Mouse (Mus musculus) limb, embryonic 14.5 days (tissue): ENCODE data around the gene Slc27a1. TPM values are rescaled to one million over a fixed set of nuclear protein-coding genes. Genes with fewer than 3 reads are reported as not detected.

ENCODE experiments used
- ATAC-seq: fragments of 200-750 bp; cut with Nextera tagmentation; 2 replicates; pipeline ENCODE4 v1.8.0; 2017; ENCODE audit warnings: low read depth, moderate number of reproducible peaks, moderate TSS enrichment; ENCODE audit not compliant: low FRiP score
- DNase-seq: peaks from one replicate; pipeline ENCODE4 v3.0.0-alpha.2; 2015; ENCODE audit warnings: low spot score
- H3K27ac ChIP-seq: fragments of 300-500 bp; sonication (generic); replicated peaks from 2 replicates; pipeline ENCODE4 v1.5.1; 2014; ENCODE audit warnings: low read depth, mild to moderate bottlenecking, low read length, moderate library complexity, mixed read lengths
- H3K27me3 ChIP-seq: fragments of 300-500 bp; sonication (generic); 2 replicates; pipeline ENCODE4 v1.6.1; 2014; ENCODE audit warnings: low read length, mixed read lengths; ENCODE audit not compliant: control insufficient read depth, insufficient read depth
- H3K36me3 ChIP-seq: fragments of 300-500 bp; sonication (generic); 2 replicates; pipeline ENCODE4 v1.6.1; 2014; ENCODE audit warnings: mild to moderate bottlenecking, low read length, moderate library complexity, mixed read lengths; ENCODE audit not compliant: control insufficient read depth, insufficient read depth
- H3K4me1 ChIP-seq: fragments of 300-500 bp; sonication (generic); 2 replicates; pipeline ENCODE4 v1.6.1; 2014; ENCODE audit warnings: antibody characterized with exemption, low read length, mixed read lengths; ENCODE audit not compliant: control insufficient read depth, insufficient read depth
- H3K4me2 ChIP-seq: fragments of 300-500 bp; sonication (generic); replicated peaks from 2 replicates; pipeline ENCODE4 v1.6.1; 2014; ENCODE audit warnings: low read depth, mild to moderate bottlenecking, low read length, moderate library complexity; ENCODE audit not compliant: severe bottlenecking
- H3K4me3 ChIP-seq: fragments of 300-500 bp; sonication (generic); replicated peaks from 2 replicates; pipeline ENCODE4 v1.5.1; 2014; ENCODE audit warnings: low read length
- H3K9ac ChIP-seq: fragments of 300-500 bp; sonication (generic); 2 replicates; pipeline ENCODE4 v1.6.1; 2014; ENCODE audit warnings: mild to moderate bottlenecking, low read depth, low read length, moderate library complexity; ENCODE audit not compliant: severe bottlenecking
- H3K9me3 ChIP-seq: fragments of 300-500 bp; sonication (generic); 2 replicates; pipeline ENCODE4 v1.6.1; 2016; ENCODE audit warnings: low read length; ENCODE audit not compliant: control insufficient read depth
- POLR2A ChIP-seq: fragments of 200-500 bp; IDR thresholded peaks from 2 replicates; pipeline ENCODE4 v1.8.0; 2012; ENCODE audit warnings: inconsistent platforms, mild to moderate bottlenecking, moderate library complexity, borderline replicate concordance; ENCODE audit not compliant: insufficient read depth, insufficient read length; ENCODE audit errors: extremely low read depth
- WGBS: fragments of 180-500 bp; shearing (Covaris S2); extraction: QIAGEN DNeasy Blood & Tissue Kit; methylation state at CpG from one replicate; pipeline ENCODE4 v1.1.7; 2014; 5-methylcytosine and 5-hydroxymethylcytosine counted together
- polyA plus RNA-seq, 2 experiments: library from polyadenylated mRNA; depleted of rRNA in 1 of 2; stranded (reverse) in 1 of 2; unstranded in 1 of 2; fragments of >200 nt; fragmentation: Nextera tagmentation in 1 of 2; extraction: Ambion mirVana in 1 of 2; gene quantifications; 2 replicates each; pipeline versions ENCODE4 v1.2.1 to v1.2.3; 2012 to 2014

Gene Slc27a1
- polyA plus RNA-seq, 2 experiments: 24.3 to 87.8 TPM

GRCm38 (mm10) chr8:71577856-71578387 lies 9.2 kb downstream of the Slc27a1 start:
- DNase-seq (no peak), ATAC-seq (no peak)
- Histone ChIP-seq H3K36me3 (peaks cover 20% of the 10 kb centered on the region), H3K27me3 (no peaks in the 10 kb centered on the region), H3K4me1 (peaks cover 5% of the 10 kb centered on the region), H3K4me3 (no peak overlapping the region), H3K27ac (no peak overlapping the region), H3K9me3 (no peaks in the 10 kb centered on the region), H3K9ac (no peak overlapping the region), H3K4me2 (no peak overlapping the region)
- TF ChIP-seq POLR2A: no peak
- 75% methylated on average over 4 of the region's 4 CpGs for WGBS

GRCm38 (mm10) chr8:71579009-71579408 lies 10.3 kb downstream of the Slc27a1 start:
- WGBS: 81% methylated on average over 1 of the region's 1 CpGs
- no peak for ATAC-seq
- peaks cover 22% of the 10 kb centered on the region for H3K36me3 ChIP-seq
- H3K27me3 ChIP-seq: no peaks in the 10 kb centered on the region
- no peaks in the 10 kb centered on the region for H3K4me1 ChIP-seq
- no peak overlapping the region for H3K4me3 ChIP-seq
- H3K9me3 ChIP-seq: no peaks in the 10 kb centered on the region
- no peak overlapping the region for H3K27ac ChIP-seq
- no peak for TF ChIP-seq POLR2A
- H3K9ac ChIP-seq: no peak overlapping the region
- no peak for DNase-seq
- no peak overlapping the region for H3K4me2 ChIP-seq

GRCm38 (mm10) chr8:71579476-71579875 lies 10.8 kb downstream of the Slc27a1 start:
- peaks cover 26% of the 10 kb centered on the region for H3K36me3 ChIP-seq
- H3K9ac ChIP-seq: no peak overlapping the region
- DNase-seq (no peak), ATAC-seq (no peak)
- no peak for TF ChIP-seq POLR2A
- no peak overlapping the region for H3K4me2 ChIP-seq
- H3K4me3 ChIP-seq: no peak overlapping the region
- H3K27me3 ChIP-seq: no peaks in the 10 kb centered on the region
- WGBS: 87% methylated on average over 10 of the region's 14 CpGs
- H3K27ac ChIP-seq: no peak overlapping the region
- H3K9me3 ChIP-seq: no peaks in the 10 kb centered on the region
- no peaks in the 10 kb centered on the region for H3K4me1 ChIP-seq

GRCm38 (mm10) chr8:71580201-71580600 lies 11.5 kb downstream of the Slc27a1 start:
- H3K4me2 ChIP-seq: no peak overlapping the region
- DNase-seq: no peak
- H3K9me3 ChIP-seq: no peaks in the 10 kb centered on the region
- H3K4me3 ChIP-seq: no peak overlapping the region
- H3K27me3 ChIP-seq: no peaks in the 10 kb centered on the region
- H3K27ac ChIP-seq: no peak overlapping the region
- no peaks in the 10 kb centered on the region for H3K4me1 ChIP-seq
- peaks cover 34% of the 10 kb centered on the region for H3K36me3 ChIP-seq
- no peak for ATAC-seq
- H3K9ac ChIP-seq: no peak overlapping the region
- WGBS: 46% methylated on average over 9 of the region's 9 CpGs
- no peak for TF ChIP-seq POLR2A

GRCm38 (mm10) chr8:71586891-71587290 lies 18.2 kb downstream of the Slc27a1 start:
- 82% methylated on average over 2 of the region's 2 CpGs for WGBS

More at GRCm38 (mm10) chr8:71586891-71587290, 18.2 kb downstream of the Slc27a1 start:
- peak; percentile 22 for DNase-seq
- no peak for TF ChIP-seq POLR2A
- no peak overlapping the region for H3K4me3 ChIP-seq
- H3K36me3 ChIP-seq: peaks cover 38% of the 10 kb centered on the region
- H3K27me3 ChIP-seq: no peaks in the 10 kb centered on the region
- no peak overlapping the region for H3K27ac ChIP-seq
- ATAC-seq: no peak
- H3K4me1 ChIP-seq: peaks cover 4% of the 10 kb centered on the region; the same call in 1 of the 2 replicates
- no peaks in the 10 kb centered on the region for H3K9me3 ChIP-seq
- no peak overlapping the region for H3K4me2 ChIP-seq
- H3K9ac ChIP-seq: no peak overlapping the region
